Mouse (Mus musculus): Measurements from ENCODE around the gene Sec61a2. TPM values are rescaled to one million over a fixed set of nuclear protein-coding genes. Genes with fewer than 3 reads are reported as not detected.

Gene Sec61a2
- polyA plus RNA-seq, 1 experiment = 119 TPM

DNA sequence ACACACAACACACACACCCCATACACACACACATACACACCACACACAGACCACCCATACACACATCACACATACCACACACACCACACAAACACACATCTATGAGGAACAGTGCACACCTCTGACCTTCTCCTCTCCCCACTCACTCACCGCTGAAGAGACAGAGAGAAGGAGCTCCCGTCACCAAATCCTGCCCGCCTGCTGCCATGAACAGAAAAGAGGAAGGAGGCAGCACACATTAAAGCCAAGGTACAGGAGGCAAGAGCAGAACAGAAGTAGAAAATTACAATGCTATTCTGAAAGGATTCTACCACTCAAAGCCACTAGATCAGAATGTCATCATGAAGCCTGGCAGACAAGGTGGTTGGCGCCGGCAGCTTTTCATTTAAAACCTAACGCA is 27.6 kb upstream of the Sec61a2 start:
- no peak for DNase-seq

DNA sequence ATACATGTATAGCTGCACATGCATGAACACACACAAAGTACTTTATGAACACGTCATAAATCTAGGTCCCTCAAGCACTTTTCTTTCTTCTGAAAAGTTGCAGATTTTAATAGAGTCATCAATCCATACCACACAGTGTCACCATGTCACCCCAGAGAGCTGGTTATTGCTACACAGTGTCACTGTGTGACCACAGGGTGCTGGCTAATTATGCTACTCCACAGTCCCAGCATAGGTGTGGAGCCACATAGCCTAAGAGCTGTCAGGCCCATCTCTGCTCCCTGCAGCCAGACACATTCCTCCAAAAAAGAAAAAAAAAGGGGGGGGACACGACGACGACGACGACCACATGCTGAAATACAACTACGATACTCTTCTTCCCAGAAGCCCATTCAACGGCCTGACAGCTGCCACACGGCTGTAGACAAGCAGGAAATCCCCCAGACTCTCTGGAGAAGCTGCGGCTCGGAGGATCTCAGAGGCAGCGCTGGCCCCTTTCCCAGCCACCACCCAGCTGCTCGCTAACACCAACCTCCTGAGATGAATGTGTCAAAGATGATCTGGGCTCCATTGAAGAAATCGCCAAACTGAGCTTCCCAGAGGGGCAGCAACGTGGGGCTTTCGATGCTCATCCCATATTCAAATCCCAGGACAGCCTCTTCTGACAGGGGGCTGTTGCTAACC is 16.2 kb upstream of the Sec61a2 start:
- DNase-seq = no peak
- H3K4me1 ChIP-seq (ENCODE audit: control insufficient read depth, insufficient read depth, low read length) = no peaks in the 10 kb centered on the region
- WGBS = 29% methylated on average over 16 of the region's 16 CpGs
- no peak for TF ChIP-seq POLR2A (IDR thresholded peaks at IDR 0.05; ENCODE audit: borderline replicate concordance, insufficient read depth, low read length)
- no peak for TF ChIP-seq CTCF (IDR thresholded peaks at IDR 0.05; ENCODE audit: borderline replicate concordance, insufficient read depth, low read depth, low read length)
- H3K4me3 ChIP-seq (replicated peaks; ENCODE audit: insufficient read depth, low read depth, low read length) = no peak overlapping the region
- no peaks in the 10 kb centered on the region for H3K27me3 ChIP-seq (ENCODE audit: control insufficient read depth, insufficient read depth, low read length)
- H3K27ac ChIP-seq (ENCODE audit: insufficient read depth, low read length) = no peak overlapping the region

More for the DNA sequence above, 27.6 kb upstream of the Sec61a2 start:
- TF ChIP-seq POLR2A (IDR thresholded peaks at IDR 0.05; ENCODE audit: borderline replicate concordance, insufficient read depth, low read length) = no peak
- TF ChIP-seq CTCF (IDR thresholded peaks at IDR 0.05; ENCODE audit: borderline replicate concordance, insufficient read depth, low read depth, low read length) = no peak
- H3K4me1 ChIP-seq (ENCODE audit: control insufficient read depth, insufficient read depth, low read length) = no peaks in the 10 kb centered on the region
- H3K4me3 ChIP-seq (replicated peaks; ENCODE audit: insufficient read depth, low read depth, low read length) = no peak overlapping the region
- 95% methylated on average over 6 of the region's 6 CpGs for WGBS
- H3K27ac ChIP-seq (ENCODE audit: insufficient read depth, low read length) = no peak overlapping the region
- no peaks in the 10 kb centered on the region for H3K27me3 ChIP-seq (ENCODE audit: control insufficient read depth, insufficient read depth, low read length)

DNA sequence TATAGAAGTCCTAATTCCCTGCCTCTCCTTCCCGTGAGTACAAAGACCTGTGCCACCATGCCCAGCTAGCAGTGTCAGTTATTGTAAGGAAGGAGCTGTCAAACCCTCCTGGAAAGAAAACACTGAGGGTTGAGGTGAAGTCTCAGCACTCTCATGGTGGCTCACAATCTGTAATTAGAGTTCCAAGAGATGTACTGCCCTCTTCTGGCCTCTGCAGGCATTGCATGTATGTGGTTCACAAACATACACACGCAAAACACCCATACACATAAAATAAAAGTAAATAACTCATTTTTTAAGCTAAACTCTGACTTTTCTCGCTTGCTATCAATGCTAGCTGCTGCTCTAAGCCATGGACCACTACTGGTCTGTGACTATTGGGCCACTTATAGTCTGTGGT is 11.4 kb upstream of the Sec61a2 start:
- H3K27ac ChIP-seq (ENCODE audit: insufficient read depth, low read length) = no peak overlapping the region
- no peaks in the 10 kb centered on the region for H3K27me3 ChIP-seq (ENCODE audit: control insufficient read depth, insufficient read depth, low read length)
- WGBS = 54% methylated on average over 3 of the region's 3 CpGs
- H3K4me1 ChIP-seq (ENCODE audit: control insufficient read depth, insufficient read depth, low read length) = no peaks in the 10 kb centered on the region
- no peak for DNase-seq
- TF ChIP-seq POLR2A (IDR thresholded peaks at IDR 0.05; ENCODE audit: borderline replicate concordance, insufficient read depth, low read length) (no peak), CTCF (IDR thresholded peaks at IDR 0.05; ENCODE audit: borderline replicate concordance, insufficient read depth, low read depth, low read length) (peak; percentile 33; the same call in 1 of the 2 replicates)
- H3K4me3 ChIP-seq (replicated peaks; ENCODE audit: insufficient read depth, low read depth, low read length) = no peak overlapping the region

DNA sequence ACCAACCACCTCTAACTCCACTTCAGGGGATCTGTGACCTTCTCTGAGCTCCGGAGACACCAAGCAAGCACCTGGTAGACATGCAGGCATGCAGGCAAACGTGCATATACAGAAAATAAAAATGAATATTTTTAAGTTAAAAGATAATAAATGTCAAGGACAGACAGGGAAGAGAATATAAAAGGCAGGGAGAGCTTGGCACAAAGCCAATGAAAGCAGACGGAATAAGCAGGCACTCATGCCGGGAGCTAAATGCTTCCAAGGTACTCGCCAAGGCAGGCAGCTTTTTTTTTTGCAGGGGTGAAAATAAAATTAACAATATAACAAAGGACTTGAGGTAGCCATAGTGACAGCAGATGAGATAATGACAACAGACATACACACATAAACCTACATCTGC is 10.9 kb upstream of the Sec61a2 start:
- no peaks in the 10 kb centered on the region for H3K27me3 ChIP-seq (ENCODE audit: control insufficient read depth, insufficient read depth, low read length)
- no peak overlapping the region for H3K27ac ChIP-seq (ENCODE audit: insufficient read depth, low read length)
- H3K4me1 ChIP-seq (ENCODE audit: control insufficient read depth, insufficient read depth, low read length) = no peaks in the 10 kb centered on the region
- DNase-seq = peak; percentile 40 to 71
- TF ChIP-seq CTCF (IDR thresholded peaks at IDR 0.05; ENCODE audit: borderline replicate concordance, insufficient read depth, low read depth, low read length) (no peak), POLR2A (IDR thresholded peaks at IDR 0.05; ENCODE audit: borderline replicate concordance, insufficient read depth, low read length) (no peak)
- 22% methylated on average over 5 of the region's 5 CpGs for WGBS
- H3K4me3 ChIP-seq (replicated peaks; ENCODE audit: insufficient read depth, low read depth, low read length) = no peak overlapping the region

DNA sequence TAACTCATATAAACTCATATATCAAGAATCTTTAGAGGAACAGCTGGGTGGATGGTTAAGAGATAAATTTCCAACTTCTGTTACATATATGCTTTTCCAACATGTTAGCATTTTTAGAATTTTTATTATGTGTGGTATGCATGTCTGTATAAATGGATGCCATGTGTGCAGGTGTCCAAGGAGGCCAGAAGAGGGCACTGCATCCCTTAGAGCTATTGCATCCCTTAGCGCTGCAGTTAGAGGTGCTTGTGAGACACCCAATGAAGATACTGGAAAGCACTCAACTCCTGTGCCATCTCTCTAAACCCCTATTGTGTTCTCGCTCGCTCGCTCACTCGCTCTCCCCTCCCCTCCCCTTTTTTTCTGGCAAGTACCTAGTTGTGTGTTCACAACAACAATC is 4.9 kb upstream of the Sec61a2 start:
- H3K27ac ChIP-seq (ENCODE audit: insufficient read depth, low read length) = no peak overlapping the region
- H3K4me3 ChIP-seq (replicated peaks; ENCODE audit: insufficient read depth, low read depth, low read length) = no peak overlapping the region
- peak; percentile 60; the same call in 1 of the 2 replicates for TF ChIP-seq CTCF (IDR thresholded peaks at IDR 0.05; ENCODE audit: borderline replicate concordance, insufficient read depth, low read depth, low read length)
- no peak for TF ChIP-seq POLR2A (IDR thresholded peaks at IDR 0.05; ENCODE audit: borderline replicate concordance, insufficient read depth, low read length)
- 43% methylated on average over 5 of the region's 5 CpGs for WGBS
- H3K27me3 ChIP-seq (ENCODE audit: control insufficient read depth, insufficient read depth, low read length) = no peaks in the 10 kb centered on the region
- H3K4me1 ChIP-seq (ENCODE audit: control insufficient read depth, insufficient read depth, low read length) = no peaks in the 10 kb centered on the region
- no peak for DNase-seq

DNA sequence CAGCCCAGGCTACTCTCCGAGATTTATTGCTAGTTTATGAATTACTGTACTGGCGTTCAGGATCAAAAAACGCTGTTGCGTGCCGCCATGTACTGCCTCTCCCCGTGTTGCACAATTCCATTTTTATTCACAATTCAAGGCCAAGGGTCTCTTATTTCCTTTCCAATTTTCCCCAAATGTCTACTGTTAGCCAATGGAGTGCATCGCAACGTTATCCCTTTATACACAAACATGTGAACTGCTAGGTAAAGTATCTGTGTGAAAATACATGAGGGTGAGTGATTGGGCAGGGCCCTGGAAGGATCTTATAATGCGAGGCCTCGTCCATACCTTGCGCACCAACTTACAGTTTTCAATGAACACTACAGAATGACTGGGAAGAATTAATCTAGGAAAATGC is 936 bp downstream of the Sec61a2 start:
- peaks cover 5% of the 10 kb centered on the region; the same call in 1 of the 2 replicates for H3K4me1 ChIP-seq (ENCODE audit: control insufficient read depth, insufficient read depth, low read length)
- H3K27ac ChIP-seq (ENCODE audit: insufficient read depth, low read length) = no peak overlapping the region
- WGBS = 31% methylated on average over 11 of the region's 11 CpGs
- peak overlapping the region; percentile 55 for H3K4me3 ChIP-seq (replicated peaks; ENCODE audit: insufficient read depth, low read depth, low read length)
- DNase-seq = peak; percentile 21 to 25
- H3K27me3 ChIP-seq (ENCODE audit: control insufficient read depth, insufficient read depth, low read length) = no peaks in the 10 kb centered on the region
- TF ChIP-seq POLR2A (IDR thresholded peaks at IDR 0.05; ENCODE audit: borderline replicate concordance, insufficient read depth, low read length) = no peak
- TF ChIP-seq CTCF (IDR thresholded peaks at IDR 0.05; ENCODE audit: borderline replicate concordance, insufficient read depth, low read depth, low read length) = no peak

DNA sequence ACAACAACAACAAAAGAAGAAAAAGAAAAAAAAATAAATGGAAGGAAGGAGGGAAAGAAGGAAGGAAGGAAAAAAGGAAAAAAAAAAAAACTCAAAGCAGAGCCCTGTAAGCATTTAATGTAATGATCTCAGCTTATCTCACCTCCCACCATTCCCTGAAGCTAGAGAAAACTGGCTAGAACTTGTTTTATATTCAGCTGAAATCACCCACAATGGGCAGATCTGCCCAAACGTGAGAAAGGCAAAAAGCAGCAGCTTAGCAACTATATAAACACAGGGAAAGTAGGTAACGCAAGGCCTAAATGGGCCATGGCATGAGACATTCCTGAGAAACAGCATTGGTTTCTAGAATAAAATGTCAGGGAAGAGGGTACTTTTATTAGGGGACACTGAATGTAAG is 5.8 kb downstream of the Sec61a2 start:
- Histone ChIP-seq H3K4me1 (ENCODE audit: control insufficient read depth, insufficient read depth, low read length) (peaks cover 8% of the 10 kb centered on the region; the same call in 1 of the 2 replicates), H3K27me3 (ENCODE audit: control insufficient read depth, insufficient read depth, low read length) (no peaks in the 10 kb centered on the region), H3K4me3 (replicated peaks; ENCODE audit: insufficient read depth, low read depth, low read length) (no peak overlapping the region), H3K27ac (ENCODE audit: insufficient read depth, low read length) (no peak overlapping the region)
- WGBS = 67% methylated on average over 2 of the region's 2 CpGs
- DNase-seq = no peak
- no peak for TF ChIP-seq CTCF (IDR thresholded peaks at IDR 0.05; ENCODE audit: borderline replicate concordance, insufficient read depth, low read depth, low read length)
- no peak for TF ChIP-seq POLR2A (IDR thresholded peaks at IDR 0.05; ENCODE audit: borderline replicate concordance, insufficient read depth, low read length)

DNA sequence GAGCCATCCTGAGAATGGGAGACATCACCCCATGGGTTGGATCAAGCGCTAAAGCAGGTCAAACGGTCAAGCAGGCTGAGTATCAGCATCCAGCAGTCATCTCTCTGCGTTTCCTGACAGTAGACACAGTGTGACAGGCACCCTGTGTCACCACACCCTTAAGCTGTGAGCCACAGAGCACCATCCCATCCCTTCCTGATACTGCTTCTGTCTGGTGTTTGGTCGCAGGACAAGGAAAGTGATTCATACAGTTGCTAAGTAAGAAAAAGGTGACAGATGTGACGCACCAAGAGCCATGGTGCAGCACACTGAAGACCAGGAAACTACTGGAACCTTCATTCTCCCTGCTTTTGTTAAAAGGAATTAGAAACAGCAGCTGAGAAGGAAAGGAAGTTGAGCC is 6.4 kb downstream of the Sec61a2 start:
- no peak overlapping the region for H3K4me3 ChIP-seq (replicated peaks; ENCODE audit: insufficient read depth, low read depth, low read length)
- TF ChIP-seq POLR2A (IDR thresholded peaks at IDR 0.05; ENCODE audit: borderline replicate concordance, insufficient read depth, low read length) (no peak), CTCF (IDR thresholded peaks at IDR 0.05; ENCODE audit: borderline replicate concordance, insufficient read depth, low read depth, low read length) (no peak)
- peaks cover 8% of the 10 kb centered on the region; the same call in 1 of the 2 replicates for H3K4me1 ChIP-seq (ENCODE audit: control insufficient read depth, insufficient read depth, low read length)
- WGBS = 85% methylated on average over 5 of the region's 5 CpGs
- no peak for DNase-seq
- no peaks in the 10 kb centered on the region for H3K27me3 ChIP-seq (ENCODE audit: control insufficient read depth, insufficient read depth, low read length)
- no peak overlapping the region for H3K27ac ChIP-seq (ENCODE audit: insufficient read depth, low read length)
